Mouse (Mus musculus): Measurements from ENCODE around the gene Dock6.

GRCm38 (mm10) chr9:21784517-21785307, 67.7 kb downstream of the Dock6 start:
- no peak for TF ChIP-seq CTCF (IDR thresholded peaks at IDR 0.05; ENCODE audit: low read depth, low read length)
- TF ChIP-seq TAL1 (conservative IDR thresholded peaks at IDR 0.05; ENCODE audit: low read depth, low read length): no peak
- no peak for TF ChIP-seq POLR2AphosphoS5 (IDR thresholded peaks at IDR 0.05; ENCODE audit: insufficient replicate concordance, low read depth, low read length)
- TF ChIP-seq GATA1 (IDR thresholded peaks at IDR 0.05; ENCODE audit: borderline replicate concordance, low read length): no peak
- no peak for TF ChIP-seq GATA2 (IDR thresholded peaks at IDR 0.05; ENCODE audit: borderline replicate concordance, low read depth, low read length)
